Mouse (Mus musculus) testis, adult 2 months (tissue): ENCODE data around the gene Cel.

Source experiments
- CTCF ChIP-seq: fragments of 200-500 bp; IDR thresholded peaks from 2 replicates; pipeline ENCODE4 v1.5.1; 2012; ENCODE audit warnings: low read depth, mild to moderate bottlenecking, inconsistent platforms, low read length, moderate library complexity; ENCODE audit not compliant: control insufficient read depth, insufficient read depth, insufficient replicate concordance
- POLR2A ChIP-seq: fragments of 200-500 bp; IDR thresholded peaks from 2 replicates; pipeline ENCODE4 v1.6.1; 2012; ENCODE audit warnings: low read depth, mild to moderate bottlenecking, inconsistent platforms, low read length, moderate library complexity; ENCODE audit not compliant: control insufficient read depth

- TF ChIP-seq CTCF (no peak), POLR2A (no peak)
Observed at GRCm38 (mm10) chr2:28535263-28535540, 28.0 kb downstream of the Cel start.
